Mouse (Mus musculus): ENCODE data around the gene Hoxa2. TPM values are rescaled to one million over a fixed set of nuclear protein-coding genes. Genes with fewer than 3 reads are reported as not detected.

The Hoxa2 gene
- polyA plus RNA-seq, 1 experiment from 2014 or later: 1.6 TPM

DNA sequence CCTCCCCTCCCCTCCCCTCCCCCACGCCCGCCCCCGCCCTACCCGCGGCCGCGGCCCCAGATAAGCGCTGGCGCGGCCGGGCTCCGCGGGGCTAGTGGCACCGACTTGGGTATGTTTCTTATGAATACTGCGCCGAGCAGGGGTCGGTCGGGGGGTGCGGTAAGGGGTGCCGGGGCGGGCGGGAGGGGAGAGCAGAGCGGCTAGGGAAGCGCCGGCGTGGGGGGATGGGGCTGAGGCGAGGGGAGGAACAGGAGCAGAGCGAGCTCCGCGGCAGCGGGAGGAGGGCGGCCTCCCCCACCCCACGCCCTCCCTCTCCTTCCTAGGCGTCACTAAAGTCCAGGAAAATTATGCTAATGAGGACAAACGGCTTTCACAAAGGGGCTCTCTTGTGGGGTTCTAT is 11.2 kb upstream of the Hoxa2 start:
- no peak overlapping the region for H3K4me2 ChIP-seq
- no peak overlapping the region for H3K9ac ChIP-seq
- no peak overlapping the region for H3K27ac ChIP-seq
- peak overlapping the region; percentile 11; the same call in 1 of the 2 replicates for H3K4me3 ChIP-seq
- no peaks in the 10 kb centered on the region for H3K9me3 ChIP-seq
- peaks cover 99% of the 10 kb centered on the region for H3K27me3 ChIP-seq
- 0% methylated on average over 24 of the region's 35 CpGs for WGBS
- H3K4me1 ChIP-seq: peaks cover 7% of the 10 kb centered on the region
- no peaks in the 10 kb centered on the region for H3K36me3 ChIP-seq
- no peak for ATAC-seq (ENCODE audit: insufficient number of reproducible peaks, insufficient read depth, low FRiP score, low TSS enrichment, low read depth)

DNA sequence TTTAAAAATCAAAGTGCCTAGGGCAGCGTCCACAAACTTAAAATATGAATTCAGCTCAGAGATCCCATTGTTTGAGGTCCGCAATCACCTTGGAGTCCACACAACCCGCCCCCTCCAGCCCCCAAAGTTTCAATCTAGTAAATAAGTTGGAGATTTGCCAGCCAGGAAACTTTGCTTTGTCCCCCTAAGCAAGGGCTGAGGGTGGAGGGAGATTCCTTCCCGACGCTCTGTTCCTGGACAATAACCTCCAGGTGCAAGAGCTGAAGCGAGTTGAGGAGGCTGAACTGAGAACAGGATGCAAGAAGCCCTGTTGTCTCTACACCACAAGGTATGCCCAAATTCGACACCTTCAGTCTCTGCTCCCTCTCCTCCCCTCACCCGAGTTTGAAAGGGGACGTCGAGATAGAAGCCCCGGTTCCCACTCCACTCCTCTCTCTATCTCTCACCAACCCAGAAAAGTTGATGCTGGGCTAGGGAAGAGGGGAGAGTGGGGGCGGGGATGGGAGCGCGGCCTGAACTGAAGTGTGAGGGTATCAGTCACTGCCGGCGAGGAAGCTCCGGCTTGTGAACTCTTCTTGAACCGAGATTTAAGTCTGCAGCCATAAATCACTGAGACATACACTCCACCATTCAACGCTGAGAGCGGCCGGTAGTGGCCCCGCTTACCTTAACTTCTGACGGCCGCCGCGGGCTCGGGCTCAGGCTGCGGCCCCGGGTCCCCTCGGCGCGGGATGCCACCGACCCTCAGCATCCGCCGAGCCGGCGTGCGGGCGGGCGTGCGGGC is 10.5 kb upstream of the Hoxa2 start:
- Histone ChIP-seq H3K36me3 (no peaks in the 10 kb centered on the region), H3K4me3 (peak overlapping the region; percentile 11; the same call in 1 of the 2 replicates), H3K27me3 (peaks cover 99% of the 10 kb centered on the region), H3K4me2 (no peak overlapping the region), H3K27ac (no peak overlapping the region), H3K9me3 (no peaks in the 10 kb centered on the region), H3K9ac (no peak overlapping the region), H3K4me1 (peaks cover 10% of the 10 kb centered on the region)
- no peak for ATAC-seq (ENCODE audit: insufficient number of reproducible peaks, insufficient read depth, low FRiP score, low TSS enrichment, low read depth)
- WGBS: under 1% methylated on average over 40 of the region's 41 CpGs

- Histone ChIP-seq H3K4me2 (no peak overlapping the region), H3K9ac (no peak overlapping the region)
Observed at GRCm38 (mm10) chr6:52173648-52174047, 9.0 kb upstream of the Hoxa2 start.

DNA sequence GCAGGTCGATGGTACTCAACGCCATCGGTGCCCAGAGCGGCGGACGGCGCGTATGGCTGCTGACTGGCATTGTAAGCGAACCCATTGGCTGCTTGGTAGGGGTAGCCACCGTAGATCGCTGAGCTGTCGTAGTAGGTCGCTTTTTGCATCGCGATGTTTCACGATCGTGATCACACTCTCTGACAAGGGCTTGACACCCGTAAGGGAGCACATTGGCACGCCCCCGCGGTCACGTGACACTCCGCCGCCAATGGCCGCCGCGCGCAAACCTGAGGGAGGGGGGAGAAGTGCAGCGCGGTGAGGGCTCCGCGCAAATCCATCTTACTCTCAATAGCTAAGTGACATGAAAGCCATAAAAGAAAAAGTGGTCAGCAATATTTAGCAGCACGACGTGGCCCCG is 7.9 kb upstream of the Hoxa2 start:
- under 1% methylated on average over 35 of the region's 35 CpGs for WGBS
- no peak for ATAC-seq (ENCODE audit: insufficient number of reproducible peaks, insufficient read depth, low FRiP score, low TSS enrichment, low read depth)
- Histone ChIP-seq H3K27ac (no peak overlapping the region), H3K4me3 (peak overlapping the region; percentile 23), H3K9ac (no peak overlapping the region), H3K9me3 (no peaks in the 10 kb centered on the region), H3K4me1 (peaks cover 13% of the 10 kb centered on the region), H3K36me3 (no peaks in the 10 kb centered on the region), H3K4me2 (peak overlapping the region; percentile 48), H3K27me3 (peaks cover 99% of the 10 kb centered on the region)

More at GRCm38 (mm10) chr6:52173648-52174047, 9.0 kb upstream of the Hoxa2 start:
- WGBS: 2% methylated on average over 4 of the region's 4 CpGs
- Histone ChIP-seq H3K36me3 (no peaks in the 10 kb centered on the region), H3K27ac (no peak overlapping the region), H3K4me3 (no peak overlapping the region), H3K27me3 (peaks cover 99% of the 10 kb centered on the region), H3K9me3 (no peaks in the 10 kb centered on the region), H3K4me1 (peaks cover 12% of the 10 kb centered on the region)
- ATAC-seq (ENCODE audit: insufficient number of reproducible peaks, insufficient read depth, low FRiP score, low TSS enrichment, low read depth): no peak

- Histone ChIP-seq H3K27ac (no peak overlapping the region), H3K9me3 (no peaks in the 10 kb centered on the region), H3K36me3 (no peaks in the 10 kb centered on the region), H3K27me3 (peaks cover 99% of the 10 kb centered on the region), H3K4me3 (no peak overlapping the region), H3K4me2 (peak overlapping the region; percentile 48), H3K9ac (no peak overlapping the region), H3K4me1 (peaks cover 13% of the 10 kb centered on the region)
- WGBS: 4% methylated on average over 7 of the region's 7 CpGs
- no peak for ATAC-seq (ENCODE audit: insufficient number of reproducible peaks, insufficient read depth, low FRiP score, low TSS enrichment, low read depth)
Observed at GRCm38 (mm10) chr6:52171938-52172337, 7.3 kb upstream of the Hoxa2 start.

DNA sequence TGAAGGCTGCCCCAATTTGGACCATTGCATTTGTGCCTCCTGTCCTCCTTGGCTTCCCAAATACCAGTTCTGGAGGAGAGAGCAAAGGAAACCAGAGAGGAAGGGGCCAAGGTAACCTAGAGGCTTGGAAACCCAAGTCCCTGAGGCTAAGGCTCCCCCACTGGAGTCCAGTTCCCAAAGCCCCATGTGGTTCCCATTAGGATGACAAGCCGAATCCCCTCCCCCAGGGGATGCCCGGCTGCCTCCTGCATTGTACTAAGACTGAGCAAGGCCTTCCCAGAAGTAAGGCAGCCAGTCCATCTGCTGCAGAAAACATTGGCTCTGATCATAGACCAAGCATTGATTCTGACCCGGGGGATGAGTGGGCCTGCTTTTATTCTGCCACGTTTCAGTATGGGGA is 6.7 kb upstream of the Hoxa2 start:
- Histone ChIP-seq H3K9ac (no peak overlapping the region), H3K36me3 (no peaks in the 10 kb centered on the region), H3K27me3 (peaks cover 99% of the 10 kb centered on the region), H3K4me2 (no peak overlapping the region), H3K4me1 (peaks cover 13% of the 10 kb centered on the region), H3K4me3 (no peak overlapping the region), H3K27ac (no peak overlapping the region), H3K9me3 (no peaks in the 10 kb centered on the region)
- 9% methylated on average over 4 of the region's 4 CpGs for WGBS
- no peak for ATAC-seq (ENCODE audit: insufficient number of reproducible peaks, insufficient read depth, low FRiP score, low TSS enrichment, low read depth)

- Histone ChIP-seq H3K4me1 (peaks cover 13% of the 10 kb centered on the region), H3K27me3 (peaks cover 99% of the 10 kb centered on the region), H3K4me3 (no peak overlapping the region), H3K36me3 (no peaks in the 10 kb centered on the region), H3K9ac (no peak overlapping the region), H3K27ac (no peak overlapping the region), H3K9me3 (no peaks in the 10 kb centered on the region), H3K4me2 (no peak overlapping the region)
- ATAC-seq (ENCODE audit: insufficient number of reproducible peaks, insufficient read depth, low FRiP score, low TSS enrichment, low read depth): no peak
- WGBS: 9% methylated on average over 5 of the region's 5 CpGs
Observed at GRCm38 (mm10) chr6:52170898-52171223, 6.2 kb upstream of the Hoxa2 start.

- Histone ChIP-seq H3K27me3 (peaks cover 99% of the 10 kb centered on the region), H3K4me3 (no peak overlapping the region), H3K4me2 (no peak overlapping the region), H3K4me1 (peaks cover 13% of the 10 kb centered on the region), H3K36me3 (no peaks in the 10 kb centered on the region), H3K27ac (no peak overlapping the region), H3K9ac (no peak overlapping the region), H3K9me3 (no peaks in the 10 kb centered on the region)
- no peak for ATAC-seq (ENCODE audit: insufficient number of reproducible peaks, insufficient read depth, low FRiP score, low TSS enrichment, low read depth)
- WGBS: 2% methylated on average over 40 of the region's 40 CpGs
Observed at GRCm38 (mm10) chr6:52170166-52170897, 5.7 kb upstream of the Hoxa2 start.

DNA sequence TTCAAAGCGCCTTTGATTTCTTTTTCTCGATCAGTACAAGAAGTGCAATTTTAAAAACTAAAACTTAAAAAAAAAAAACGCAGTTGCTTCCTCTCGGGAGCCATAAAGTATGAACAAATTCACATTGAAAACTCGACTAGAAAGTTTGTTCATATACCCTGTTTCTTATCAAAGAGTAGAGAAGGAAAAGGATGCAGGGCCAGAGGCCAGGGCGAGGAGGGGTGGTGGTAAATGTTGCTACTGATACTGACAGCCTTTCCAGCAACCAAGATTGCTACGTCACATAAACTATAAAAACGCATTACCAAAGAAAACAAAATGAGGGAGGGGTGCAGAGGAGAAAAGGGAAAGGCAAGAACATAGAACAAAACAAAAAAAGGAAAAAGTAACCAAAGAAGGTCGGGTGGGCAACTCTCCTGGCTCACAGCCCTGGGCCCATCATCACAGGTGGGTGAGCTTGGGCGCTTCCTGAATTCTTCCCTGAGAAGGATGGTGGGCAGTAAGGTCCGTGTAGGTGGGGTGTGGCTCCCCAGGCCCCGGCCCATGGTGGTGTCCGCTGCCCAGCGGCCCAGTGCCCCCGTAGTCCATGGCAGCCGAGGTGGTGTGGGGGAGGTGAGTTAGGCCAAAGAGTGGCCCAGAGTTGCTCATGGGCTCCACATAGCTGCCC is 5.0 kb upstream of the Hoxa2 start:
- no peak overlapping the region for H3K4me3 ChIP-seq
- H3K9ac ChIP-seq: no peak overlapping the region
- peaks cover 99% of the 10 kb centered on the region for H3K27me3 ChIP-seq
- H3K36me3 ChIP-seq: no peaks in the 10 kb centered on the region
- 5% methylated on average over 16 of the region's 16 CpGs for WGBS
- H3K9me3 ChIP-seq: no peaks in the 10 kb centered on the region
- H3K4me1 ChIP-seq: peaks cover 13% of the 10 kb centered on the region
- H3K27ac ChIP-seq: no peak overlapping the region
- no peak overlapping the region for H3K4me2 ChIP-seq
- no peak for ATAC-seq (ENCODE audit: insufficient number of reproducible peaks, insufficient read depth, low FRiP score, low TSS enrichment, low read depth)

GRCm38 (mm10) chr6:52168191-52169055 is 3.8 kb upstream of the Hoxa2 start:
- no peak overlapping the region for H3K9ac ChIP-seq
- peaks cover 13% of the 10 kb centered on the region for H3K4me1 ChIP-seq
- no peaks in the 10 kb centered on the region for H3K9me3 ChIP-seq
- no peak for ATAC-seq (ENCODE audit: insufficient number of reproducible peaks, insufficient read depth, low FRiP score, low TSS enrichment, low read depth)
- peaks cover 99% of the 10 kb centered on the region for H3K27me3 ChIP-seq
- no peaks in the 10 kb centered on the region for H3K36me3 ChIP-seq
- 3% methylated on average over 42 of the region's 42 CpGs for WGBS
- no peak overlapping the region for H3K4me3 ChIP-seq
- no peak overlapping the region for H3K4me2 ChIP-seq
- H3K27ac ChIP-seq: no peak overlapping the region

- no peak overlapping the region for H3K4me3 ChIP-seq
- no peak overlapping the region for H3K9ac ChIP-seq
- peaks cover 11% of the 10 kb centered on the region for H3K4me1 ChIP-seq
- peaks cover 99% of the 10 kb centered on the region for H3K27me3 ChIP-seq
- no peaks in the 10 kb centered on the region for H3K9me3 ChIP-seq
- WGBS: 3% methylated on average over 14 of the region's 14 CpGs
- no peak overlapping the region for H3K4me2 ChIP-seq
- no peaks in the 10 kb centered on the region for H3K36me3 ChIP-seq
- H3K27ac ChIP-seq: no peak overlapping the region
- ATAC-seq (ENCODE audit: insufficient number of reproducible peaks, insufficient read depth, low FRiP score, low TSS enrichment, low read depth): no peak
Observed at GRCm38 (mm10) chr6:52167736-52168161, 3.1 kb upstream of the Hoxa2 start.
